Mouse (Mus musculus) thymus, postnatal 0 days (tissue): Measurements from ENCODE around the gene Spcs3. TPM values are rescaled to one million over a fixed set of nuclear protein-coding genes. Genes with fewer than 3 reads are reported as not detected.

Experiments
- DNase-seq: peaks from one replicate; pipeline ENCODE4 v3.0.0-alpha.2; 2015; ENCODE audit warnings: low spot score
- polyA plus RNA-seq: library from polyadenylated mRNA; unstranded; fragments of >200 nt; fragmentation: Nextera tagmentation; extraction: Ambion mirVana; gene quantifications from 2 replicates; pipeline ENCODE4 v1.2.1, GENCODE M21; 2015

Spcs3 gene
- polyA plus RNA-seq, 1 experiment from 2014 or later = 74.9 TPM

GRCm38 (mm10) chr8:54508814-54509213 is 21.0 kb downstream of the Spcs3 start:
- DNase-seq = no peak

GRCm38 (mm10) chr8:54508096-54508456 is 21.7 kb downstream of the Spcs3 start:
- DNase-seq = no peak

DNA sequence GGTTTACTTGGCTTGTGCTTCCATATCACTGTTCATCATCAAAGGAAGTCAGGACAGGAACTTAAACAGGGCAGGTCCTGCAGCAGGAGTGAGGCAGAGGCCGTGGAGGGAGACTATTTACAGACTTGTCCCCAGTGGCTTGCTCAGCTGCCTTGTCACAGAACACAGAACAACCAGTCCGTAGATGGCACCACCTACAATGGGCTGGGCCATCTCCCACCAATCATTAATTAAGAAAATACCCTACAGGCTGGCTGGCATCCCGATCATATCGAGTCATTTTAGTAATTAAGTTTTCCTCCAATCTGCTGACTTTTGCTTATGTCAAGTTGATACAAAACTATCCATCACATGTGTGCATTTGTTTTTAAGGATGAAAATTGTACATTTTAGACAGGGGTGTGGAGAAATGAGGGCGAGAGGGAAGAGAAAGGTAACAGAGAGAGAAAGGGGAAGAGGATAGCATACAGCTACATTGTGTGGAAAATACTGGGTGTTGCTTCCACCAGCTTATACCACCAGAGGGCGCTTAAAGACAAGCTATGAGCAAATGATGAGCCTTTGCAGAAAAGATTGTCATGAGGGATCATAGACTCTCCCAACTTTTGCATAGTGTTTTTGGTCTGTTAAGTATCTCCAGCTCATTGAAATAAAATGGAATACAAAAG is 22.2 kb downstream of the Spcs3 start:
- peak; percentile 72 for DNase-seq

- DNase-seq = no peak
These were observed 24.7 kb downstream of the Spcs3 start for GRCm38 (mm10) chr8:54505060-54505459.

DNA sequence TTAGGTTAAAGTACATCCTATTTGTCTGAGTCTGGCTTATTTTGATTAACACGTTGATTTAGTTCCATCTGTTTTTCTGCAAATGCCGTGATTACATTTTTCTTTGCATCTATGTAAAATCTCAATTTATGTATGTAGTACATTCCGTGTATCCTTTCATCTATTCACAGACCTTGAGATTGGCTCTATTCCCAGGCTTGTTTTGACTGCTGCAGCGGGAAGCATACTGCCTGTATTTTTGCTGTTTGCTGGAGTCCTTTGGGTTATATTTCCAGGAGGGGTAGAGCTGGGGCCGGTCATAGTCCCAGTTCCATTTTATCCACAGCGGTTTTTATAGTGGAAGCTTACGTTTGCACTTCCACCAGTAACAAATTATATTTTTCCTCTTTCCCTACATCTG is 26.7 kb downstream of the Spcs3 start:
- no peak for DNase-seq

DNA sequence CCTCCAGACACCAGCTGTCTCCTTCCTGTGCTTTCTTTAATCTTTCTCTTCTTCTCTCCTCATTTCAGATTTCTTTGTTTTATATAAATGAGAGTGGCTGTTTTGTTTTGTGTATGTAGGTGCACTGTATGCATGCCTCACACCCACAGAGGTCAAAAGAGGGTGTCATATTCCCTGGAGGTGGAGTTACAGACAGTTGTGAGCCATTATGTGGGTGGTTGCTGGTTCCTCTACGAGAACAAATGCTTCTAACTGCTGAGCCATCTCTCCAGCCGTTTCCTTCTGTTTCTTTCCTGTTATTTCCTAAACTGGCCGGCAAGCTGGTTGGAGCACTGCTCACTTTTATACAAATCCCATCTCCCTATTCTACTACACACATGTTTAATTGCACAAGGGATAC is 35.9 kb downstream of the Spcs3 start:
- no peak for DNase-seq

GRCm38 (mm10) chr8:54493110-54493509 is 36.7 kb downstream of the Spcs3 start:
- peak; percentile 60 for DNase-seq

DNA sequence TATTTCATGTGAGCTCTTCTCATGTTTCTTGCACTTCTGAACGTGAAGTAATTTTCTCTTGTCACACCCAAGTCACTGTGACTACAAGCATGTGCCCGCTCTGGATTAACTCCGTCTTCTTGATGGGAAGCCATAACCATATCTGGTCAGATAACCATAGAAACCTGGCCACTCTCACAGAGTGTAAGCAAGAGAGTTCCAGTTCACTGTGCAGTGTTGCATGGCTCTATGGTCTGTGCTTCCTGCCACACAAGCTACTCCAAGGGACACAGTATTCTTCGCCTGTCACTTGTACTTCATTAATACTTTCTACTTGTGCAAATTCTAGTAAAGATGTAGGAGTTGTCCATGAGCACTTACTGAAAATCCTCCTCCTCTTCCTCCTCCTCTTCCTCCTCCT is 37.9 kb downstream of the Spcs3 start:
- no peak for DNase-seq

DNA sequence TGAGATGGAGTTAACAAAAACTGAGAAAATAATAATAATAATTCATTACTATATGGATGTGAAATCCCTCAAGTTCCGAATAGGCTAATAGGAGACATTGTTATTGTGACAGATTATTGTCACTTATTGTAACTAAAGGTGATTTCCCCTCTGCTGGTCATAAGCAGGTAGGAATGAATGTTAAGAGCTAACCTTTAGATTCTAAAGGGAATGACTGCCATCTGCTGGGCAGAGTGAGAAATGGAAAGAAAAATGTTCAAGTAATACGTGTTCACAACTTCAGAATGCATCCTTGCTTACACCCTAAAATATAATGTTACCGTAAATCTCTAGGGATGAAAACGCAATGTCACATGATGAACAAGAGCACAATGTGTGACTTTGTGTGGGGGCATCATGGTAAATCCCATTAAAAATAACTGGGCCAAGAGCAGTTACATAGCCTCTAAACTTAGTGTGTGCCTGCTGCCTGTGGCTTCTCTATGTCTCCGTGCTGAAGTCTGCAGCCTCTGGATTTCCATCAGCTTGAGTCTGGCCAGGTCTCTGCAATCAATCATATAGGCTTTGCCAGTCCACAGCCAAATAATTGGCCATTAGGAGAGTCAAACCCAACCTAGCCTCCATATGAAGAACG is 38.6 kb downstream of the Spcs3 start:
- DNase-seq = peak; percentile 49

- no peak for DNase-seq
These were observed 41.4 kb downstream of the Spcs3 start for GRCm38 (mm10) chr8:54488437-54488836.

DNA sequence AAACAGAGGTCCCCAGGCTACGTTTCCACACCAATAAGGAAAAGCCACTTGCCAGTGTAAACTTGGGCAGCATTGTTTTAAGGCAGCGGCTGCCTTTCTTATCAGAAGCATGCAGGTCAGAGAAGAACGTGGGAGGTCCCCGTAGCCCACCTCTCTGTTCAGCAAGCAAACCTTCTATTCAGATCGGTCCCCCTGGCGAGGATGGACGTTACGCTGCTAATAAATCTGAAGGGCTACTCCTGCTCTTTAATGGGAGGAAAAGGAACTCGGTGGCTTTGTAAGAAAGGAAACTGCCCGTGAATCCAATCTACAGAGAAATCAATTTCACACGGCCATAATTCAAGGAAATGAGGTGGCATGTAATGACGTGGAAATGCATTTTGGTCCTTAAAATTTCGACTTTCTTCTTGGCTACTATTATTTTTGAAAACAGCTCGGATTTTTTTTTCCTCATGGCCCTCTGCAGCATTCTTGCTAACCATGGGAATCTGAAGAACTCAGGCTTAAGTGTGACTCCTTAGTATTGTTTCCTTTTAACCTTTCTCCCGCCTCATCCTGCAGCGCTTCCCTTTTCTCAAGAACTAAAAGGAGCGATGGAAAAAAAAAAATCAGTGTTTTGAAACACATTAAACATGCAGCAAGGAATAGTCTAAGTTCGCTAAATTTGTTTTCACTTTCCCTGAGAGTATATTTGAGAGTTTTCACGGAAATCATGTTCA is 43.1 kb downstream of the Spcs3 start:
- DNase-seq = no peak

Other genes with a start within 250 kb of the Spcs3 start
- 5.5 and 7.3 TPM in 2 replicates for gene Asb5, start 418 bp downstream of the Spcs3 start, polyA plus RNA-seq
- gene Spata4, start 70.8 kb upstream of the Spcs3 start, polyA plus RNA-seq = not detected in 2 replicates